Mouse (Mus musculus) adrenal gland, postnatal 36 days (tissue): Measurements from ENCODE around the gene Dnase2a. TPM values are rescaled to one million over a fixed set of nuclear protein-coding genes. Genes with fewer than 3 reads are reported as not detected.
A peak's percentile ranks its signal among the peaks of the same experiment; 100 is the strongest.

ENCODE experiments used
- DNase-seq, 2 experiments: peaks; one replicate each; pipeline ENCODE4 v3.0.0; 2021; ENCODE audit warnings: mixed read lengths in 1 of 2
- microRNA-seq: library from miRNA; unstranded; fragments of <30 nt; microRNA quantifications from one replicate; pipeline ENCODE4 v1.2.0, GENCODE M21; 2021
- total RNA-seq, 2 experiments: library from RNA; stranded (reverse); gene quantifications; 2 replicates each; pipeline ENCODE4 v1.2.3; 2021

The Dnase2a gene
- total RNA-seq, 2 experiments from 2014 or later, result 9.5 to 10.3 TPM

DNA sequence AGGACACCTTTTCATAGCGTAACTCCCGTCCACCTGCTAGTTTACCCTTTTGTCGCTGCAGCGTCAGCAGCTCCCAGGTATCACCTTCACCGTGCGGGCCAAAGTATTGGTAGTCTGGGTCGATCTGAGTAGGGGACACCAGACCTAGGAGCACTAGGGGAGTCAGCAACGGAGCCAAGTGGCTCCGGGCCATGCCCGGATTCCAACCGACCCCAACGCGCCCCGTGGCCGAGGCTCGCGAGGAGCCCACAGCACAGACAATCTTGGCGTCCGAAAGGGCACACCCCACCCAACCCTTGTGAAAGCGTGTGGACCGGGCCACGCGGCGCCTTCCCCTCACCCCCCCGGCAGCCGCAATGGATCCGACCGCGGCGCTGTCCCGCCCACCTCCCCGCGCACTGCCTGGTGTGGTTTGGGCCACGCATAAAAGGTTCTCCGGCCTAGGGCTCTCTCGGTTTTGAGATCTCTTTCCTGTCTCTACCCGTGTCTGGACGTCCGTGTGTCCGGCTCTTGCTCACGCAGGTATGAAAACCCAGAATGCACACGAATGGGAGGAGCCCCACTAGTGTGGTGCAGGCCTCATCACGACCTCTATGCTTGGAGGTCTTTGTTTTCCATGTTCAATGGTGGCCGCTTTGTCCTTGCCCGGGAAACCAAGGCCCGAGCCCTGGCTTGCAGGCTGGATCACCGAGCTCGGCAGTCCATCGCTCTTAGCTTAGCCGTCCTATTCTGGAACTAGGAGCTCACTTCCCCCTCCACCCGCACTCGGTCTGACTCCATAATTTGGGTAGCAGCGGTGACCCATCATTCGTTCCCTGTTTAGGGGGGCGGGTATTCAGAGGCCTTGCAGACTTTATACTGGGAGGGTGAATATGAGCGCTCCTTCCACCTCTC is 61.1 kb downstream of the Dnase2a start, which contains the start of the genes Gm49661, Prdx2 and Rnaseh2a:
Gene Gm49661 (minus strand): TSS at position 193 of the 894 bp plus-strand sequence.
Gene Prdx2 (plus strand): TSS at position 347 of the 894 bp plus-strand sequence.
Gene Rnaseh2a (minus strand): TSS at position 527 of the 894 bp plus-strand sequence.
- peak; percentile 84 to 88 for DNase-seq

DNA sequence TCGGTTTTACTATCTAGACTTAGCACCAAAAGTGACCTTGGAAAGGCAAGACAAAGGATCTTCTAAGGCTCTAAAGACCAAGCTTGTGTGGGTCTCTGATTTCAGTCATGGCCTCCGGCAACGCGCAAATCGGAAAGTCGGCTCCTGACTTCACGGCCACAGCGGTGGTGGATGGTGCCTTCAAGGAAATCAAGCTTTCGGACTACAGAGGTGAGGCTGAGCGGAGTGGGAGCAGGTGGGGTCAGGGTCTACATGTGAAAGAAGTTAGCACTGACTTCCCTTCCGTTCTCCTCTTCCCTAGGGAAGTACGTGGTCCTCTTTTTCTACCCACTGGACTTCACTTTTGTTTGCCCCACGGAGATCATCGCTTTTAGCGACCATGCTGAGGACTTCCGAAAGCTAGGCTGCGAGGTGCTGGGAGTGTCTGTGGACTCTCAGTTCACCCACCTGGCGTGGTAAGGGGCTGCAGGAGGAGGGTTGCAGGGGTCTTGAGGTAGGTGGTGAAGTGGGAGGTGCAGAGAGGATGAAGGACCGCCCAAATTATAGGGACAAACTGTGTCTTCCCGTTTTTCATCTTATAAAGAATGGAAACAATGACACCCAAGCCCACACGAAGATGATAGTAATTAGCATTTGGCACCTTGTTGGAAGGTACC is 61.9 kb downstream of the Dnase2a start:
- DNase-seq, result peak in 1 of 2 experiments; percentile 21

GRCm38 (mm10) chr8:84970913-84971312 is 62.6 kb downstream of the Dnase2a start:
- no peak for DNase-seq

Small RNA genes lying within 50 kb of the gene (microRNA-seq; reads per million reads assigned to microRNA genes)
- gene Gm24197 (0.75 reads per million), gene Mir7069 (4.2 reads per million, percentile 12 among the genes with 10 or more reads in this experiment)

Other genes starting within 250 kb of the Dnase2a start
- 10 to 100 TPM; 33.9 to 37.4 TPM for gene Ier2, start 245.7 kb upstream of the Dnase2a start, total RNA-seq
- 10 to 100 TPM; 63.8 to 83.7 TPM for gene Trmt1, start 222.3 kb upstream of the Dnase2a start, total RNA-seq
- 10 to 100 TPM; 73.9 to 80.0 TPM for gene Nacc1, start 220.7 kb upstream of the Dnase2a start, total RNA-seq
- gene Lyl1, start 207.1 kb upstream of the Dnase2a start, total RNA-seq, result 1 to 10 TPM; 2.5 to 2.9 TPM
- under 1 TPM in 1 of 2 experiments, not detected in 1; 0.46 TPM for gene G430095P16Rik, start 185.6 kb upstream of the Dnase2a start, total RNA-seq
- 100 to 1,000 TPM in 1 of 2 experiments, 10 to 100 TPM in 1; 99.9 to 108 TPM for gene Nfix, start 108.2 kb upstream of the Dnase2a start, total RNA-seq
- 1 to 10 TPM; 9.1 to 10.0 TPM for gene Dand5, start 85.7 kb upstream of the Dnase2a start, total RNA-seq
- gene Gadd45gip1, start 77.0 kb upstream of the Dnase2a start, total RNA-seq, result 10 to 100 TPM; 63.3 to 70.5 TPM
- 100 to 1,000 TPM; 116 to 119 TPM for gene Rad23a, start 67.9 kb upstream of the Dnase2a start, total RNA-seq
- 100 to 1,000 TPM; 569 to 727 TPM for gene Calr, start 61.6 kb upstream of the Dnase2a start, total RNA-seq
- gene Farsa, start 51.6 kb upstream of the Dnase2a start, total RNA-seq, result 10 to 100 TPM; 62.1 to 69.2 TPM
- gene Syce2, start 36.4 kb upstream of the Dnase2a start, total RNA-seq, result 10 to 100 TPM in 1 of 2 experiments, 1 to 10 TPM in 1; 8.7 to 11.5 TPM
- gene Gcdh, start 14.6 kb upstream of the Dnase2a start, total RNA-seq, result 10 to 100 TPM; 41.9 to 53.8 TPM
- gene Klf1, start 6.6 kb upstream of the Dnase2a start, total RNA-seq, result under 1 TPM in 1 of 2 experiments, not detected in 1; 0.20 TPM
- 1 to 10 TPM; 1.0 to 1.3 TPM for gene Mast1, start 28.8 kb downstream of the Dnase2a start, total RNA-seq
- gene Rtbdn, start 38.4 kb downstream of the Dnase2a start, total RNA-seq, result not detected
- gene Gm49661, start 60.9 kb downstream of the Dnase2a start, total RNA-seq, result 1 to 10 TPM in 1 of 2 experiments, not detected in 1; 1.5 TPM
- 100 to 1,000 TPM; 651 to 659 TPM for gene Prdx2, start 61.0 kb downstream of the Dnase2a start, total RNA-seq
- gene Rnaseh2a, start 61.2 kb downstream of the Dnase2a start, total RNA-seq, result 100 to 1,000 TPM; 109 to 136 TPM
- gene Junb, start 70.2 kb downstream of the Dnase2a start, total RNA-seq, result 100 to 1,000 TPM in 1 of 2 experiments, 10 to 100 TPM in 1; 71.5 to 139 TPM
- 1 to 10 TPM; 7.0 to 8.2 TPM for gene Hook2, start 82.0 kb downstream of the Dnase2a start, total RNA-seq
- not detected for gene Best2, start 106.0 kb downstream of the Dnase2a start, total RNA-seq
- 10 to 100 TPM; 91.0 to 93.4 TPM for gene Asna1, start 116.7 kb downstream of the Dnase2a start, total RNA-seq
- gene Trir, start 118.3 kb downstream of the Dnase2a start, total RNA-seq, result 100 to 1,000 TPM; 157 to 178 TPM
- 10 to 100 TPM; 76.4 to 88.2 TPM for gene Tnpo2, start 128.4 kb downstream of the Dnase2a start, total RNA-seq
- gene Fbxw9, start 151.5 kb downstream of the Dnase2a start, total RNA-seq, result 10 to 100 TPM; 13.0 to 20.5 TPM
- 1 to 10 TPM in 1 of 2 experiments, not detected in 1; 1.2 TPM for gene Gm5741, start 159.4 kb downstream of the Dnase2a start, total RNA-seq
- gene Dhps, start 163.2 kb downstream of the Dnase2a start, total RNA-seq, result 10 to 100 TPM; 32.2 to 32.7 TPM
- gene Wdr83os, start 172.2 kb downstream of the Dnase2a start, total RNA-seq, result 10 to 100 TPM; 69.1 to 79.6 TPM
- 10 to 100 TPM; 20.5 to 25.5 TPM for gene Wdr83, start 172.7 kb downstream of the Dnase2a start, total RNA-seq
- 10 to 100 TPM; 38.1 to 45.5 TPM for gene Man2b1, start 174.7 kb downstream of the Dnase2a start, total RNA-seq
- 1 to 10 TPM; 1.3 to 1.4 TPM for gene Zfp791, start 214.5 kb downstream of the Dnase2a start, total RNA-seq
- not detected for gene Cks1brt, start 243.4 kb downstream of the Dnase2a start, total RNA-seq